Mouse (Mus musculus): Measurements from ENCODE around the gene Pth1r.
A peak's percentile ranks its signal among the peaks of the same experiment; 100 is the strongest.

- no peak for TF ChIP-seq POLR2A (IDR thresholded peaks at IDR 0.05; ENCODE audit: control insufficient read depth in 1 of 2, insufficient read depth in 1 of 2, low read depth in 1 of 2, low read length in 2 of 2, poor library complexity in 1 of 2)
- no peak for TF ChIP-seq RCOR1 (IDR thresholded peaks at IDR 0.05; ENCODE audit: low read depth, low read length)
- TF ChIP-seq USF1 (IDR thresholded peaks at IDR 0.05; ENCODE audit: low read depth, low read length), result no peak
- TF ChIP-seq UBTF (IDR thresholded peaks at IDR 0.05; ENCODE audit: borderline replicate concordance, insufficient read depth, low read depth, low read length), result no peak
- peak; percentile 51 for TF ChIP-seq GATA1 (IDR thresholded peaks at IDR 0.05; ENCODE audit: low read depth, low read length)
- TF ChIP-seq NRF1 (IDR thresholded peaks at IDR 0.05; ENCODE audit: insufficient read depth, low read depth, low read length, poor library complexity, severe bottlenecking), result no peak
- TF ChIP-seq SMC3 (IDR thresholded peaks at IDR 0.05; ENCODE audit: low read depth, low read length), result no peak
These were observed 13.8 kb downstream of the Pth1r start for GRCm38 (mm10) chr9:110733102-110733501.
